Mouse (Mus musculus): ENCODE measurements at regions not wholly inside any gene's neighbourhood (a gene's known extent, or its start where the extent isn't known, plus 50 kb on each side); places are given as distances from the start of the nearest gene placed in this dataset.

DNA sequence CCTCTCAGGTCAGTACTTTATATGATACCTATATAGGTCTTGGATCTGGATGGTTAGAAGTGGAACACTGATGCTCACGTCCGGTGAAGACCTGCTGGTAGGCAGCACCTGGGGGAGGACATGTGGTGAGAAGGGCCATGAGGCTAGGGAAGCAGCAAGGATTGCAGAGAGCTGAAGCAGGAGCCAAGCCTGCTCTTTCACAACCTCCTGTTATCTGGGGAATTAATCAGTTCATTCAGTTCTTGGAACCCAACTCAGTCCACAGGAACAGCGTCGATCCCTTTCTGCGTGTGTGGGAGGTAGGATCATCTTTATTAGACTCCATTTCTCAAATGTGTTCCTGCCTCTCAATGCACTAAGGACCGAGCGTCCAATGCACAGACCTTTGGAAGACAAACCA, 107.9 kb upstream of the Ofcc1 start:
- no peak overlapping the region for H3K4me3 ChIP-seq
- no peak overlapping the region for H3K9ac ChIP-seq
- no peaks in the 10 kb centered on the region for H3K4me1 ChIP-seq (replicated peaks)
- no peaks in the 10 kb centered on the region for H3K27me3 ChIP-seq
- H3K36me3 ChIP-seq = no peaks in the 10 kb centered on the region
- H3K9me3 ChIP-seq = no peaks in the 10 kb centered on the region
- no peak overlapping the region for H3K27ac ChIP-seq (replicated peaks)
- ATAC-seq (ENCODE audit: low FRiP score, low read depth) = no peak
- WGBS = 92% methylated on average over 7 of the region's 7 CpGs
- H3K4me2 ChIP-seq = no peak overlapping the region

DNA sequence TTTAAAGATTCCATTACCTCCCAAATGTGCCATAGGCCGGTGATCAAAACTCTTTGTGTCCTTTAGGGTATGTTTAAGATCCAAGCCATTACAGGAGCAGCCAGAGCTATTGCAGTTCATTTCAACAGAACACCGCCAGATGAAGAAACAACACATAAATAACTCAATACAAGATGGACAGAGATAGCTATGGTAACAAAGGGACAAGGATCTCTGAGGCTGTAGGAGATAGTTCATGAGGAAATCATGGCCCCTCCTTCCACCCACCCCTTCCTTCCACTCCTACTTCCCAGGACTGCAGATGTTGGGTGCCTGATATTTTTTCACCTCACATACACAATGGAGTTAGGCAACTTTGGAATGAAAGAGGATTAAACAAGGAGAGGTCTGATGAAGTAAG, 92.1 kb upstream of the Ofcc1 start:
- Histone ChIP-seq H3K9me3 (no peaks in the 10 kb centered on the region), H3K36me3 (no peaks in the 10 kb centered on the region), H3K27ac (replicated peaks) (no peak overlapping the region), H3K4me3 (no peak overlapping the region), H3K27me3 (no peaks in the 10 kb centered on the region), H3K9ac (no peak overlapping the region), H3K4me1 (replicated peaks) (no peaks in the 10 kb centered on the region), H3K4me2 (no peak overlapping the region)
- no peak for ATAC-seq (ENCODE audit: low FRiP score, low read depth)
- WGBS = 95% methylated on average over 2 of the region's 2 CpGs

- Histone ChIP-seq H3K36me3 (no peaks in the 10 kb centered on the region), H3K9me3 (no peaks in the 10 kb centered on the region), H3K9ac (no peak overlapping the region), H3K27ac (replicated peaks) (no peak overlapping the region), H3K4me1 (replicated peaks) (no peaks in the 10 kb centered on the region), H3K27me3 (no peaks in the 10 kb centered on the region), H3K4me3 (no peak overlapping the region), H3K4me2 (no peak overlapping the region)
- WGBS = 77% methylated on average over 8 of the region's 8 CpGs
- no peak for ATAC-seq (ENCODE audit: low FRiP score, low read depth)
Measured at GRCm38 (mm10) chr13:40429831-40430230, 68.6 kb upstream of the Ofcc1 start.

- no peak overlapping the region for H3K9ac ChIP-seq
Measured at GRCm38 (mm10) chr13:40423051-40423450, 61.8 kb upstream of the Ofcc1 start.

GRCm38 (mm10) chr13:40417856-40418255, 56.6 kb upstream of the Ofcc1 start:
- no peak for ATAC-seq (ENCODE audit: low FRiP score, low read depth)
- Histone ChIP-seq H3K36me3 (no peaks in the 10 kb centered on the region), H3K27me3 (no peaks in the 10 kb centered on the region), H3K9me3 (no peaks in the 10 kb centered on the region), H3K4me2 (no peak overlapping the region), H3K9ac (no peak overlapping the region), H3K4me1 (replicated peaks) (no peaks in the 10 kb centered on the region), H3K27ac (replicated peaks) (no peak overlapping the region), H3K4me3 (no peak overlapping the region)
- WGBS = 81% methylated on average over 3 of the region's 3 CpGs

More at GRCm38 (mm10) chr13:40423051-40423450, 61.8 kb upstream of the Ofcc1 start:
- no peaks in the 10 kb centered on the region for H3K36me3 ChIP-seq
- H3K27ac ChIP-seq (replicated peaks) = no peak overlapping the region
- no peaks in the 10 kb centered on the region for H3K4me1 ChIP-seq (replicated peaks)
- no peaks in the 10 kb centered on the region for H3K27me3 ChIP-seq
- no peak overlapping the region for H3K4me3 ChIP-seq
- ATAC-seq (ENCODE audit: low FRiP score, low read depth) = no peak
- no peak overlapping the region for H3K4me2 ChIP-seq
- no peaks in the 10 kb centered on the region for H3K9me3 ChIP-seq
- WGBS = 75% methylated on average over 3 of the region's 3 CpGs

DNA sequence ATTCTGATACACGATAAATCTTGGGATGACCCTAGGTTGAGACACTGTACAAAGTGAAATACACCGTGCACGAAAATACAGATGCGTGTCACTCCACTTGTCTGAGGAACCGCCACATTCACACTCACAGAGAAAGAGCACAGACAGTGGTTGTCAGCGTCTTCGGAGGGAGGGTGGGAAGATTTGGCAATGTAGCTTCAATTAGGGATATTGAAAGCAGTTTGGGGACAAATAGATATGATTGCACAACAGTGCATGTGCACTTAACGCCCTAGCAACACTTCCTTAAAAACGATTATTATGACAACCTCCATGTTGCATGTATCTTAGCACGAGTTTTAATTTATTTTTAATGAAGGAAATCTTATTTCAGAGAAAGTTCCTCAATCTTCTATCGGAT, 51.8 kb upstream of the Ofcc1 start:
- no peak overlapping the region for H3K4me3 ChIP-seq
- H3K4me1 ChIP-seq (replicated peaks) = no peaks in the 10 kb centered on the region
- H3K36me3 ChIP-seq = no peaks in the 10 kb centered on the region
- H3K9me3 ChIP-seq = no peaks in the 10 kb centered on the region
- H3K27me3 ChIP-seq = no peaks in the 10 kb centered on the region
- H3K9ac ChIP-seq = no peak overlapping the region
- ATAC-seq (ENCODE audit: low FRiP score, low read depth) = no peak
- 95% methylated on average over 11 of the region's 11 CpGs for WGBS
- no peak overlapping the region for H3K4me2 ChIP-seq
- H3K27ac ChIP-seq (replicated peaks) = no peak overlapping the region
